Mouse (Mus musculus) cortical plate, adult 2 months (tissue): ENCODE data around the gene Ntm. TPM values are rescaled to one million over a fixed set of nuclear protein-coding genes. Genes with fewer than 3 reads are reported as not detected.

Source experiments
- H3K27ac ChIP-seq: fragments of 200-500 bp; 2 replicates; pipeline ENCODE4 v1.5.1; 2012; ENCODE audit warnings: low read length, control low read depth, inconsistent platforms; ENCODE audit not compliant: insufficient read depth
- H3K4me1 ChIP-seq: fragments of 200-500 bp; 2 replicates; pipeline ENCODE4 v1.6.1; 2011; ENCODE audit warnings: low read length; ENCODE audit not compliant: control insufficient read depth, insufficient read depth
- H3K4me3 ChIP-seq: fragments of 200-500 bp; 2 replicates; pipeline ENCODE4 v1.5.1; 2011; ENCODE audit warnings: mild to moderate bottlenecking, low read length, control low read depth; ENCODE audit not compliant: insufficient read depth
- CTCF ChIP-seq: fragments of 200-500 bp; IDR thresholded peaks from 2 replicates; pipeline ENCODE4 v1.5.1; 2011; ENCODE audit warnings: mild to moderate bottlenecking, control low read depth, low read length; ENCODE audit not compliant: insufficient read depth; ENCODE audit errors: extremely low read depth
- POLR2A ChIP-seq: fragments of 200-500 bp; IDR thresholded peaks from 2 replicates; pipeline ENCODE4 v1.6.1; 2011; ENCODE audit warnings: mild to moderate bottlenecking, low read length, control low read depth; ENCODE audit not compliant: insufficient read depth; ENCODE audit errors: extremely low read depth
- polyA plus RNA-seq: library from polyadenylated mRNA; depleted of rRNA; stranded (reverse); fragments of >200 nt; gene quantifications from 2 replicates; pipeline ENCODE4 v1.2.3, GENCODE M21; 2012

The Ntm gene
- polyA plus RNA-seq, 1 experiment: 169 TPM

DNA sequence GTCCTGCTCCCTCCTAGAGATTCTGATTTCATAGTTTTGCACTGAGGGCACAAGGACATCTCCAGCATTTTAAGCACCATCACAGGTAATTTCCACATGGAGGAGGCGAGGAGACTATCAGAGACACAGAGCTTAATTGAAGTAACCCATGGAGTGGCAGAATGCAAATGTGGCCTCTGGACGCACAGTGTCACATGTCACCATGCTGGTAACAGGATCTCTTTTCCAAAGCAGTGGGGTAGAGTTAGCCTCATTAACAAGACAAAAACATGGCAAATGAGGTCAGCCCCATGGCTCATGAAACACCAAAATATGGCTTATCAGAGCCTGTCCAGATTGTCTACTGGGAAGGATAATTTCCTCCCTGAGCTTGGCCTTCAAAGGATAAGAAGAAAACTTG, 268.8 kb downstream of the Ntm start:
- TF ChIP-seq CTCF (no peak), POLR2A (no peak)
- no peak overlapping the region for H3K27ac ChIP-seq
- no peaks in the 10 kb centered on the region; the same call in 1 of the 2 replicates for H3K4me1 ChIP-seq
- no peak overlapping the region for H3K4me3 ChIP-seq

DNA sequence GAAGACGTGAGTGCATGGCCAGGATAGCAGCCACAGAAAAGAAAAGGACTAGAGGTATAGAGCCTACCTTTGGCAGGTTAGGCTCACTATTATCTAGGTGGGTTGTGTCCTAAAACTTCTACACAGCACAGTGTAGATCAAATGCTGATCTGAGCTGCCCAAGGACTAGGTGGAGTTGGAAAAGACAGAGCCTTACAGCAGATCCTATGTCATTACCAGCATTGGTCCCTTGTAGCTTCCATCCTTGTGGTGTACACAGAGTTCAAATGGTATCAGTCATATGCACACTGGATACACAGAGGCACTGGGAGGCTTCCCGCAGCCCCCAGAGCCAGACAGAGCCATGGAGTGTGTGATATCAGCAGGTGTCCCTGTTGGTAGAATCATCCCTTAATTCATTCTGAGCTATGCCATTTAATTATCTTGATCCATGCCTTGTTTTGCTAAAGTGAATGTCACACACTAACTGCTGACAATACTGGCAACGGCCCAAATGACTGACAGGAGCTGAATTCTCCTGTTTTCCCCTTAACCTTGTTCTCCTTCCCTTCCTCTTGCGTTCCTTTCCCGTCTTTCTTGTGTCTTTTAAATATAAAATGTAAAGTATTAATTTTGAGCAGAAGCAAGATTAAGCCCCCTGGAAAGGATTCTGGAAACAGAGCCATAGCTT, 271.6 kb downstream of the Ntm start:
- Histone ChIP-seq H3K27ac (no peak overlapping the region), H3K4me3 (no peak overlapping the region), H3K4me1 (no peaks in the 10 kb centered on the region)
- TF ChIP-seq CTCF (no peak), POLR2A (no peak)

DNA sequence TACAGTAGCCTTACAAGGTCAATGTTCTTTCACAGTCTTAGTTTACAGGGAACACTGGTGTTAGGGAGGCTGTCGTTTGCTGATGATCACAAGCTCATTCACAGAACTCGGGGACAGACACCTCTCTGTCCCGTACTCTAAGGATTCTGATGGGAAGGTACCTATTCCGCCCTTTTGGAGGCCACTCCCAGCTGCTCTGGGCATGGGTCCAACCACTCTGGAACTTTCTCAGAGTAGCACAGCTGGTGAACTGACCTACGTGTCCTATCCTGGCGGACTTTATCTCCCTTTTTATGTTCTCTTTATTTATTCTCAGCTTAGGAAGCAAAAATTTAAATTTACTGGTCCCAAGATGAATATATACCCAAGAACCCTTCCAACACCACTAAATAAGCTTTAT, 280.7 kb downstream of the Ntm start:
- H3K4me1 ChIP-seq: no peaks in the 10 kb centered on the region
- no peak overlapping the region for H3K4me3 ChIP-seq

DNA sequence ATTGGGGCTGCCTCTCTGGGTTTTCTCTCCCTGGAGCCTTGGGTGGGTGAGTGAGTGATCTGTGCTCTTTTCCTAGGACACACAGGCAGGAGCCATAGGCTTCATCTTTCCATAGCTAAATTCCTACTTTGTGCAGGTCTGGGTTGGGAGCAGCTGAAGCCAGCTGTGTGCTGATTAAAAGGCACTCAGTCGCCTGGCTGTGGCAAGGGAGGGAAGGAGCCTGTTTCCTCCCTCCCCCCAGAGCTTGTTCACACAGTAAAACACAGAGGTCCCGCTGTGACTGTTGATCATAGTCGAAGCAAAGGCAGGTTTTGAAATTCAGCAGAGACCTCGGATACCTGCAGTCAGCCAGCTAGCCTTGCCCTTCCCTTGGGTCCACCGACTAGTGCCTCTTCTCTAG, 282.3 kb downstream of the Ntm start:
- no peaks in the 10 kb centered on the region for H3K4me1 ChIP-seq
- no peak overlapping the region for H3K4me3 ChIP-seq
- no peak overlapping the region for H3K27ac ChIP-seq
- TF ChIP-seq CTCF: no peak
- no peak for TF ChIP-seq POLR2A

More for the DNA sequence above, 280.7 kb downstream of the Ntm start:
- no peak overlapping the region for H3K27ac ChIP-seq
- no peak for TF ChIP-seq CTCF
- no peak for TF ChIP-seq POLR2A

DNA sequence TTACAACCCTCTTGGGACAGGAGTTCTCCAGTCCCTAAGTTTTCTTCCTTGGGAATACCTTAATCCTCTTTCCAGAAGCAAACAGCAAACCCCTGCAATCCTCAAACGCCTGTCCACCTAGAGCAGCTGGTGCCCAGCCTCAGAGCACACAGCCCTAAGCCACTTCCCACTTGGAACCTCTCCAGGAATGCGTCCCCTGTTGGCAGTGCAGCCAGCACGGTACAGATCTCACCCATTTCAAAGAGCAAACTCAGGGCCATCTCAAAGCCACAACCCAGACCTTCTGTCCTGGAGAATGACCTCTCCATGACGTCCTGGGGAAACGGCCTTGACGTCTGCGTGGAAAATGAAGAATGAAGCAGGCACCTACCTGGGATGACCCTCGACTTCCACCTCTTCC, 289.0 kb downstream of the Ntm start:
- no peak overlapping the region for H3K4me3 ChIP-seq
- TF ChIP-seq CTCF: no peak
- no peak for TF ChIP-seq POLR2A
- H3K4me1 ChIP-seq: no peaks in the 10 kb centered on the region; the same call in 1 of the 2 replicates
- H3K27ac ChIP-seq: no peak overlapping the region

DNA sequence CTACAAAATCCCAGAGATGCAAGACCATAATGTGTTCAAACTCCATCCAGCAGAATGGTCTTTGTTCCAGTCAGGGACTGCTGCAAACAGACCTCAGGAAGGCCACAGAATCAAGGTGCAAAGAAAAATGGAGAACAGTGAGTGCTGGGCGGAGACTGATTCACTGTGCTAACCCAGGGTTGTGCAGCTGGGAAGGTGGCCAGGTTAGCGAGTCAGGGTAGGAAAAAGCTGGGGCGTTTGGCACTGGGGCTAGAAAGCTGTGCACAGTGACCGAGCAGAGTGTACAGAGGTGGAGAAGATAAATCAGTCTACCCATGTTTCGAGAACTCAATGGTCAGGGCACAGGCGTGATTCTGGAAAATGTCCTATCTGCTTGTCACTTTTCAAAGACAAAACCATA, 291.1 kb downstream of the Ntm start:
- Histone ChIP-seq H3K27ac (no peak overlapping the region), H3K4me1 (no peaks in the 10 kb centered on the region; the same call in 1 of the 2 replicates), H3K4me3 (no peak overlapping the region)
- TF ChIP-seq POLR2A: no peak
- no peak for TF ChIP-seq CTCF

DNA sequence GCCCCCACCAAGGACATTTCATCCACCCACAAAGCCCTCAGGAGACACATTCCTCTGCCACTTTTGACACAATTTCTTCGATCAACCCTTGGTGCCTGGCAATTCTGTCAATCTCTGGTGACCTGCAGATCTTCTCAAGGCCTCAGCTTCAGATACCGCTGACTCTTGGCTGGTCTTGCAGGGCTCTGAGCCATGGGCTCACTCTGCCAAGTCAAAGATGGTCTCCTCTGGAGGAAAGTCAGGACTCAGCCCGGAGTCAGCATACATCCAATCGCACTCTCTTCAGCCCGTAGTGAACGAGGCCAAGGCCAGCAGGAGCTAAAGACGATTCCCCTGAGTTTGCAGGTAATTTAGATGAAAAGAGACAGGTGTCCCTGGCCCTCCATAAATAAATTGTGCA, 299.7 kb downstream of the Ntm start:
- TF ChIP-seq POLR2A (no peak), CTCF (no peak)
- H3K4me3 ChIP-seq: no peak overlapping the region
- H3K27ac ChIP-seq: no peak overlapping the region
- H3K4me1 ChIP-seq: peaks cover 2% of the 10 kb centered on the region; the same call in 1 of the 2 replicates

DNA sequence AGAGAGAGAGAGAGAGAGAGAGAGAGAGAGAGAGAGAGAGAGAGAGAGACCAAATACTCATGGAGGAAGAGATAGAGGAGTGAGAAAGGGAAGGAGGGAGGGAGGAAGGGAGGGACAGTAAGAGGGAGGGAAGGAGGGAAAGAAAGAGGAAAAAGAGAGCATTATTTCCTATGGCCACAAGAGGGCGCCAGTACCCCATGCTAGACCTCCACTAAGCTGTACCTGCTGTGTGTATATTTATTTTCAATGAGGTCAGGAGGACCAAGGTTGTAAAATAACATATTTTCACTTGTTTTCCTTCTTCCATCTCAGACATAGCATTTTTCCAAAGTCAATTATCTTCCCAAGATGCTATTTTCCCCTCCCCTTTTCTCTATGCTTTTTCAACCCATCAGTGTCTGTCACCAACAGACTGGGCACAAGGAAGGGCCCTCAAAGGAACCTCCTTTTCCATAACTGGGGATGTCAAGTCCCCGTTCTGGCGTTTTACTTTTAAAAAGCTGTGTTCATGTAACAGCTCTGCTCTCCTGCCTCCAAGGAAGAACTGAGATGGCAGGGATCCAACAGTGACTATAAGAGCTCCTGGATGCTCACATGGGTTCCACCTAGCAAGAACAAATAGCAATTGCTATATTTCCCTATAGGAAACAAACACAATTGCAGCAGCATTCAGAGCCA, 301.3 kb downstream of the Ntm start:
- Histone ChIP-seq H3K4me3 (no peak overlapping the region), H3K27ac (no peak overlapping the region), H3K4me1 (peaks cover 2% of the 10 kb centered on the region; the same call in 1 of the 2 replicates)
- TF ChIP-seq POLR2A: no peak
- peak; percentile 90 for TF ChIP-seq CTCF

DNA sequence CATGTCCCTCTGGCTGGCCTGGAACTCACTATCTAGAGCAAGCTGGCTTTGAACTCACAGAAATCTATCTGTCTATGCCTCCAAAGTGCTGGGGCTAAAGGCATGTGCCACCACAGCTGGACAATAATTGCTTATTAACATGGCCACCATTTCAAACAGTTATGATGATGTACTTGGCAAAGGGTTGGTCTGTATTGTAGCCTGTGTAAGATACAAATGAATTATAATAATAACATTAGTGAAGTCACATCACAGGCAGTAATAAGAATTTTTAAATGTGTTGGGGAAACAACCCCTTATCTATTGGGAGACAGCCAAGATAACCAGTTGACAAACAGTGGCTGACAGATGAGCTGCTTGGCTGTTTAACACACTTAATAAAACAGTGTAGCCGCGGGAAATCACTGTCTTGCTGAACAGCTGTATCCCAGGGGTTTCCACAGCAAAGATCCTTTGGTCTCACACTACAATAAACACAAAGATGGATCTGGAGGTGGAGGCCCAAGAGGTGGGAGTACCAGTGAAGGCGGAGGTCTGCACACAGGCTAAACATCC, 302.8 kb downstream of the Ntm start:
- Histone ChIP-seq H3K4me1 (peaks cover 2% of the 10 kb centered on the region; the same call in 1 of the 2 replicates), H3K27ac (no peak overlapping the region), H3K4me3 (no peak overlapping the region)
- TF ChIP-seq CTCF (no peak), POLR2A (no peak)
